Mouse (Mus musculus) MEL (cell line): ENCODE data around the gene Klk5. TPM values are rescaled to one million over a fixed set of nuclear protein-coding genes. Genes with fewer than 3 reads are reported as not detected.

Experiments
- DNase-seq: peaks from one replicate; pipeline ENCODE4 v3.0.0; 2011; ENCODE audit warnings: low read depth, low spot score
- H3K27ac ChIP-seq: 2 replicates; pipeline ENCODE4 v1.5.1; 2012; ENCODE audit warnings: low read depth, mild to moderate bottlenecking, control low read depth, low read length, moderate library complexity; ENCODE audit not compliant: control insufficient read depth
- H3K27me3 ChIP-seq, 2 experiments: fragments of 150-350 bp in 1 of 2; sonication (generic) in 1 of 2; 2 replicates each; pipeline ENCODE4 v1.6.1; 2012; ENCODE audit warnings: low read length in 2 of 2, mild to moderate bottlenecking in 2 of 2, improper control_type of control experiment in 1 of 2, moderate library complexity in 1 of 2; ENCODE audit not compliant: insufficient read depth in 2 of 2, control insufficient read depth in 1 of 2
- H3K36me3 ChIP-seq, 2 experiments: 2 replicates each; pipeline ENCODE4 v1.6.1; 2012 to 2014; ENCODE audit warnings: low read length in 2 of 2, improper control_type of control experiment in 1 of 2, inconsistent platforms in 1 of 2, mild to moderate bottlenecking in 1 of 2; ENCODE audit not compliant: insufficient read depth in 2 of 2, control insufficient read depth in 1 of 2
- H3K4me1 ChIP-seq, 2 experiments: fragments of 150-350 bp in 1 of 2; sonication (generic) in 1 of 2; 2 replicates each; pipeline ENCODE4 v1.6.1; 2012; ENCODE audit warnings: low read length in 2 of 2, improper control_type of control experiment in 1 of 2, mild to moderate bottlenecking in 1 of 2; ENCODE audit not compliant: insufficient read depth in 2 of 2, control insufficient read depth in 1 of 2
- H3K4me3 ChIP-seq, 2 experiments: fragments of 150-350 bp in 1 of 2; sonication (generic) in 1 of 2; 2 replicates each; pipeline ENCODE4 v1.5.1; 2012; ENCODE audit warnings: low read depth in 2 of 2, low read length in 2 of 2, mild to moderate bottlenecking in 2 of 2, moderate library complexity in 2 of 2, control low read depth in 1 of 2, improper control_type of control experiment in 1 of 2; ENCODE audit not compliant: control insufficient read depth in 1 of 2, insufficient read depth in 1 of 2
- H3K79me2 ChIP-seq: 2 replicates; pipeline ENCODE4 v1.6.1; 2012; ENCODE audit warnings: mild to moderate bottlenecking, low read length, moderate library complexity; ENCODE audit not compliant: control insufficient read depth, poor library complexity, insufficient read depth
- H3K9ac ChIP-seq: 2 replicates; pipeline ENCODE4 v1.6.1; 2012; ENCODE audit warnings: low read depth, mild to moderate bottlenecking, control low read depth, low read length, moderate library complexity; ENCODE audit not compliant: control insufficient read depth, poor library complexity, severe bottlenecking
- H3K9me3 ChIP-seq: fragments of 150-350 bp; sonication (generic); replicated peaks from 2 replicates; pipeline ENCODE4 v1.6.1; 2012; ENCODE audit warnings: mild to moderate bottlenecking, low read length, improper control_type of control experiment, moderate library complexity; ENCODE audit not compliant: insufficient read depth
- CHD1 ChIP-seq: IDR thresholded peaks from 2 replicates; pipeline ENCODE4 v1.6.1; 2012; ENCODE audit warnings: low read depth, mild to moderate bottlenecking, inconsistent platforms, low read length, improper control_type of control experiment
- CTCF ChIP-seq, 3 experiments: IDR thresholded peaks in 2 of 3; conservative IDR thresholded peaks in 1 of 3; 2 replicates each; pipeline ENCODE4 v1.5.1; 2011 to 2012; ENCODE audit warnings: low read length in 3 of 3, low read depth in 2 of 3, mild to moderate bottlenecking in 2 of 3, improper control_type of control experiment in 1 of 3, inconsistent platforms in 1 of 3, mixed read lengths in 1 of 3, moderate library complexity in 1 of 3; ENCODE audit not compliant: control insufficient read depth in 1 of 3, insufficient read depth in 1 of 3, poor library complexity in 1 of 3, severe bottlenecking in 1 of 3
- E2F4 ChIP-seq: IDR thresholded peaks from 2 replicates; pipeline ENCODE4 v1.6.1; 2011; ENCODE audit warnings: low read depth, low read length, improper control_type of control experiment, borderline replicate concordance
- ELF1 ChIP-seq: IDR thresholded peaks from 2 replicates; pipeline ENCODE4 v1.6.1; 2014; ENCODE audit warnings: low read depth, mild to moderate bottlenecking, inconsistent platforms, low read length, improper control_type of control experiment, moderate library complexity
- GATA1 ChIP-seq: IDR thresholded peaks from 2 replicates; pipeline ENCODE4 v1.6.1; 2011; ENCODE audit warnings: low read depth, low read length, improper control_type of control experiment
- JUND ChIP-seq: IDR thresholded peaks from 2 replicates; pipeline ENCODE4 v1.6.1; 2011; ENCODE audit warnings: low read depth, mild to moderate bottlenecking, improper control_type of control experiment, low read length
- MAFK ChIP-seq: IDR thresholded peaks from 2 replicates; pipeline ENCODE4 v1.6.1; 2011; ENCODE audit warnings: low read depth, mild to moderate bottlenecking, low read length, improper control_type of control experiment, borderline replicate concordance
- MAZ ChIP-seq: IDR thresholded peaks from 2 replicates; pipeline ENCODE4 v1.6.1; 2012; ENCODE audit warnings: low read depth, mild to moderate bottlenecking, inconsistent platforms, low read length, improper control_type of control experiment
- MXI1 ChIP-seq: IDR thresholded peaks from 2 replicates; pipeline ENCODE4 v1.6.1; 2011; ENCODE audit warnings: mild to moderate bottlenecking, low read depth, low read length, improper control_type of control experiment
- MYB ChIP-seq: IDR thresholded peaks from 2 replicates; pipeline ENCODE4 v1.6.1; 2011; ENCODE audit warnings: mild to moderate bottlenecking, low read depth, low read length, improper control_type of control experiment
- MYC ChIP-seq: IDR thresholded peaks from 2 replicates; pipeline ENCODE4 v1.6.1; 2011; ENCODE audit warnings: low read depth, mild to moderate bottlenecking, low read length, improper control_type of control experiment, moderate library complexity
- NELFE ChIP-seq: IDR thresholded peaks from 2 replicates; pipeline ENCODE4 v1.6.1; 2011; ENCODE audit warnings: low read depth, low read length, improper control_type of control experiment
- POLR2A ChIP-seq, 2 experiments: IDR thresholded peaks; 2 replicates each; pipeline ENCODE4 v1.6.1; 2011 to 2012; ENCODE audit warnings: low read length in 2 of 2, mild to moderate bottlenecking in 2 of 2, control low read depth in 1 of 2, improper control_type of control experiment in 1 of 2, low read depth in 1 of 2, moderate library complexity in 1 of 2; ENCODE audit not compliant: control insufficient read depth in 1 of 2, insufficient read depth in 1 of 2, poor library complexity in 1 of 2
- POLR2AphosphoS2 ChIP-seq: IDR thresholded peaks from 2 replicates; pipeline ENCODE4 v1.6.1; 2011; ENCODE audit warnings: low read length, improper control_type of control experiment
- POLR2AphosphoS5 ChIP-seq: IDR thresholded peaks from 2 replicates; pipeline ENCODE4 v1.6.1; 2012; ENCODE audit warnings: low read depth, borderline replicate concordance, mild to moderate bottlenecking, inconsistent platforms, low read length, moderate library complexity, mixed read lengths
- RAD21 ChIP-seq: IDR thresholded peaks from 2 replicates; pipeline ENCODE4 v1.6.1; 2011; ENCODE audit warnings: mild to moderate bottlenecking, low read depth, low read length, improper control_type of control experiment
- RCOR1 ChIP-seq: IDR thresholded peaks from 2 replicates; pipeline ENCODE4 v1.6.1; 2012; ENCODE audit warnings: low read depth, mild to moderate bottlenecking, inconsistent platforms, low read length, improper control_type of control experiment
- SIN3A ChIP-seq: IDR thresholded peaks from 2 replicates; pipeline ENCODE4 v1.6.1; 2012; ENCODE audit warnings: low read length, improper control_type of control experiment, inconsistent platforms
- SMC3 ChIP-seq: IDR thresholded peaks from 2 replicates; pipeline ENCODE4 v1.6.1; 2011; ENCODE audit warnings: low read depth, low read length, improper control_type of control experiment
- TAL1 ChIP-seq: IDR thresholded peaks from 2 replicates; pipeline ENCODE4 v1.6.1; 2012; ENCODE audit warnings: mild to moderate bottlenecking, inconsistent platforms, low read length, moderate library complexity, mixed read lengths
- USF1 ChIP-seq: IDR thresholded peaks from 2 replicates; pipeline ENCODE4 v1.6.1; 2014; ENCODE audit warnings: low read depth, mild to moderate bottlenecking, inconsistent platforms, low read length, improper control_type of control experiment, moderate library complexity
- ZC3H11A ChIP-seq: IDR thresholded peaks from 2 replicates; pipeline ENCODE4 v1.6.1; 2012; ENCODE audit warnings: low read depth, mild to moderate bottlenecking, inconsistent platforms, low read length, improper control_type of control experiment
- ZMIZ1 ChIP-seq: IDR thresholded peaks from 2 replicates; pipeline ENCODE4 v1.6.1; 2012; ENCODE audit warnings: low read depth, mild to moderate bottlenecking, inconsistent platforms, low read length, improper control_type of control experiment, moderate library complexity
- ZNF384 ChIP-seq: IDR thresholded peaks from 2 replicates; pipeline ENCODE4 v1.6.1; 2012; ENCODE audit warnings: low read depth, mild to moderate bottlenecking, inconsistent platforms, low read length, improper control_type of control experiment
- polyA plus RNA-seq, 2 experiments: library from polyadenylated mRNA; stranded (reverse) in 1 of 2; unstranded in 1 of 2; fragments of >175 nt in 1 of 2; fragments of >200 nt in 1 of 2; gene quantifications; 2 replicates each; pipeline versions ENCODE4 v1.2.1 to v1.2.4; 2012; ENCODE audit warnings: low replicate concordance in 2 of 2, low read depth in 1 of 2; ENCODE audit not compliant: insufficient read length in 2 of 2, insufficient read depth in 1 of 2, missing spikeins in 1 of 2
- total RNA-seq: library from RNA; depleted of rRNA; stranded (reverse); fragments of 300-350 nt; gene quantifications from 2 replicates; pipeline ENCODE4 v1.2.3, GENCODE M21; 2012

Gene Klk5
- total and polyA plus RNA-seq, 3 experiments, result not detected

GRCm38 (mm10) chr7:43843801-43844200 lies 2.0 kb downstream of the Klk5 start:
- Histone ChIP-seq H3K79me2 (no peaks in the 10 kb centered on the region), H3K27ac (no peak overlapping the region), H3K4me3 (no peak overlapping the region), H3K9ac (no peak overlapping the region), H3K4me1 (no peaks in the 10 kb centered on the region), H3K36me3 (no peaks in the 10 kb centered on the region), H3K27me3 (no peaks in the 10 kb centered on the region), H3K9me3 (no peaks in the 10 kb centered on the region)
- no peak for TF ChIP-seq ZNF384
- TF ChIP-seq TAL1, result no peak
- TF ChIP-seq SIN3A, result no peak
- no peak for TF ChIP-seq POLR2AphosphoS2
- TF ChIP-seq MAZ, result no peak
- TF ChIP-seq MXI1, result no peak
- TF ChIP-seq SMC3, result no peak
- no peak for TF ChIP-seq GATA1
- no peak for TF ChIP-seq MAFK
- no peak for TF ChIP-seq ELF1
- TF ChIP-seq POLR2AphosphoS5, result no peak
- TF ChIP-seq CTCF (IDR thresholded peaks at IDR 0.05 in 2 of 3, conservative IDR thresholded peaks at IDR 0.05 in 1 of 3; ENCODE audit: control insufficient read depth in 1 of 3, insufficient read depth in 1 of 3, low read depth in 2 of 3, low read length in 3 of 3, poor library complexity in 1 of 3, severe bottlenecking in 1 of 3), result no peak
- TF ChIP-seq ZMIZ1, result no peak
- no peak for TF ChIP-seq MYB
- TF ChIP-seq RAD21, result no peak
- no peak for DNase-seq

DNA sequence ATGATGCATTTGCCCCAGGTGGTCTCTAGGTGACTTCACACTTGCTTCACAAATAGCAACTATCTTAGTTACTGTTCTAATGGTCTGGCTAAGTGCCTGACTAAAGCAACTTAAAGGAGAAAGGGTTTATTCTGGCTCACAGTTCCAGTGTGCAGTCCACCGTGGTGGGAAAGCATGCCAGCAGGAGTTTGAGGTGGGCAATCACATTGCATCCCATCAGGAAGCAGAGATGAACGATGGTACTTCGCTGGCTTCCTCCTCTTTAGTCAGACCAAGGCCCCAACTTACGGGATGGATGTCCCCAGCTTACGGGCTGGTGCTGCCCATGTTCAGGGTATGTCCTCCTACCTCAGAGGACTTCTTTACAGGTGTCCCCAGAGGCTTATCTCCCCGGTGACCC lies 9.8 kb downstream of the Klk5 start:
- DNase-seq, result no peak
- H3K4me3 ChIP-seq, result no peak overlapping the region
- no peak overlapping the region for H3K9ac ChIP-seq
- no peaks in the 10 kb centered on the region for H3K36me3 ChIP-seq
- no peaks in the 10 kb centered on the region for H3K79me2 ChIP-seq
- TF ChIP-seq RAD21, result no peak
- no peak for TF ChIP-seq MYB
- no peak for TF ChIP-seq E2F4
- no peak for TF ChIP-seq CHD1
- TF ChIP-seq POLR2A (IDR thresholded peaks at IDR 0.05; ENCODE audit: control insufficient read depth in 1 of 2, insufficient read depth in 1 of 2, low read depth in 1 of 2, low read length in 2 of 2, poor library complexity in 1 of 2), result no peak
- no peak for TF ChIP-seq NELFE
- no peak for TF ChIP-seq SIN3A
- no peak for TF ChIP-seq SMC3
- TF ChIP-seq JUND, result no peak
- TF ChIP-seq RCOR1, result no peak
- TF ChIP-seq USF1, result no peak
- no peak for TF ChIP-seq GATA1
- TF ChIP-seq MYC, result no peak
- TF ChIP-seq ELF1, result no peak
- TF ChIP-seq ZC3H11A, result no peak
- no peak overlapping the region for H3K27ac ChIP-seq
- H3K27me3 ChIP-seq, result no peaks in the 10 kb centered on the region
- H3K9me3 ChIP-seq, result no peaks in the 10 kb centered on the region
- H3K4me1 ChIP-seq, result no peaks in the 10 kb centered on the region
